Mouse (Mus musculus): ENCODE measurements around the gene Oas1d.

Oas1d gene

DNA sequence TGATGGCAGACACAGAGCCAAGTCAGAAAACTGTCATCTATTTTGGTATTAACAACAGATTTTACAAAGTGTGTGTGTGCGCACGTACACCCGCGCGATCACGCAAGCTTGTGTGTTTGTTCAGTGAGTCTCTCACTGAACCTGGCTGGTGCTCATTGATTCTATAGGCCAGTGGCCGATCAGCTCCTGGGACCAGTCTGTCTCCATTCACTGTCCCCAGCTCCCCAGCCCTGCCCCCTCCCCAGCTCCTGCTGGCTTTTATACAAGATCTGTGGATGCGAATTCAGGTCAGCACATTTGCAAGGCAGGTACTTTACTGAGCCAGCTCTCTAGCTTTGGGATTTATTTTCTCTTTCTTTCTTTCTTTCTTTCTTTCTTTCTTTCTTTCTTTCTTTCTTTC is 54.5 kb downstream of the Oas1d start:
- DNase-seq (ENCODE audit: low read depth, low spot score): no peak

DNA sequence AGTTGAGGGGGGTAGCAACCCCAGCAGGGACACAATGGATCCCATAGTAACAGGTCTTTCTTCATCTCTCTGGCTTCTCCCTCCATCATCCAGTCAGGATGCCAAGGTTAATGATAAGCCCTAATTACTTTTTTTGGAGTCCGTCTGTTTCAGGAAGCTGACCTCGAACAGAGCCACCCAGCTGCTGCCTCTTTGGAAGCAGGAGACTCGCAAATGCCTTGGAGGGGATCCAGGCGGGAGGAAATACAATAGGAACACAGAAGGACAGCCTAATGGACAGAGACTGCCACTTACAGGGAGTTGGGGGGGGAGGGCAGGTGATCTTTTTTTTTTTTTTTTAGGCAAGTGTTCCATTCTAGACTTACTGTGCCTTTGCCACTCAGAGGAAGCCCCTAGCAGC is 55.4 kb downstream of the Oas1d start:
- no peak for DNase-seq (ENCODE audit: low read depth, low spot score)
